Mouse (Mus musculus): ENCODE measurements around the gene Gm826. TPM values are rescaled to one million over a fixed set of nuclear protein-coding genes. Genes with fewer than 3 reads are reported as not detected.

Gm826 gene
- polyA plus RNA-seq, 1 experiment from 2014 or later = not detected

GRCm38 (mm10) chr2:160263861-160264260, 70.1 kb downstream of the Gm826 start:
- Histone ChIP-seq H3K9ac (no peak overlapping the region), H3K4me3 (no peak overlapping the region), H3K9me3 (no peaks in the 10 kb centered on the region), H3K36me3 (no peaks in the 10 kb centered on the region), H3K27me3 (0 out of 2 replicates have a peak, but pooled peaks cover 3% of the 10 kb centered on the region), H3K27ac (no peak overlapping the region), H3K4me2 (no peak overlapping the region), H3K4me1 (no peaks in the 10 kb centered on the region)
- 82% methylated on average over 8 of the region's 8 CpGs for WGBS
- no peak for ATAC-seq (ENCODE audit: insufficient number of reproducible peaks, insufficient read depth, low FRiP score, low TSS enrichment, low read depth)

GRCm38 (mm10) chr2:160261538-160261937, 72.4 kb downstream of the Gm826 start:
- Histone ChIP-seq H3K9me3 (no peaks in the 10 kb centered on the region), H3K36me3 (no peaks in the 10 kb centered on the region), H3K4me3 (no peak overlapping the region), H3K4me1 (no peaks in the 10 kb centered on the region), H3K9ac (no peak overlapping the region), H3K27ac (no peak overlapping the region), H3K27me3 (0 out of 2 replicates have a peak, but pooled peaks cover 3% of the 10 kb centered on the region), H3K4me2 (no peak overlapping the region)
- ATAC-seq (ENCODE audit: insufficient number of reproducible peaks, insufficient read depth, low FRiP score, low TSS enrichment, low read depth) = no peak
- 77% methylated on average over 3 of the region's 3 CpGs for WGBS

Other genes starting within 250 kb of the Gm826 start
- 24.2 and 26.8 TPM in 2 replicates for gene Mafb, start 32.9 kb upstream of the Gm826 start, polyA plus RNA-seq (2015; fragmentation: Nextera tagmentation; extraction: Ambion mirVana)

Measured in embryonic facial prominence, embryonic 13.5 days (tissue).